Mouse (Mus musculus): Measurements from ENCODE around the gene Sbf1. TPM values are rescaled to one million over a fixed set of nuclear protein-coding genes. Genes with fewer than 3 reads are reported as not detected.

Gene Sbf1
- polyA plus RNA-seq, 1 experiment from 2014 or later, result 51.4 TPM

GRCm38 (mm10) chr15:89293778-89294177, 21.3 kb downstream of the Sbf1 start:
- H3K4me3 ChIP-seq (replicated peaks), result no peak overlapping the region
- no peak overlapping the region for H3K9ac ChIP-seq
- peaks cover 94% of the 10 kb centered on the region for H3K36me3 ChIP-seq
- no peaks in the 10 kb centered on the region for H3K9me3 ChIP-seq (replicated peaks)
- 91% methylated on average over 10 of the region's 10 CpGs for WGBS
- H3K27ac ChIP-seq, result no peak overlapping the region
- no peaks in the 10 kb centered on the region for H3K27me3 ChIP-seq
- H3K4me2 ChIP-seq, result no peak overlapping the region
- H3K4me1 ChIP-seq, result no peaks in the 10 kb centered on the region
- ATAC-seq (replicated peaks; ENCODE audit: low FRiP score), result no peak

- H3K4me1 ChIP-seq, result no peaks in the 10 kb centered on the region
- H3K4me3 ChIP-seq (replicated peaks), result no peak overlapping the region
- H3K36me3 ChIP-seq, result peaks cover 98% of the 10 kb centered on the region
- 66% methylated on average over 2 of the region's 2 CpGs for WGBS
- H3K4me2 ChIP-seq, result no peak overlapping the region
- H3K27me3 ChIP-seq, result no peaks in the 10 kb centered on the region
- ATAC-seq (replicated peaks; ENCODE audit: low FRiP score), result no peak
- H3K9ac ChIP-seq, result no peak overlapping the region
- H3K9me3 ChIP-seq (replicated peaks), result no peaks in the 10 kb centered on the region
- H3K27ac ChIP-seq, result no peak overlapping the region
These were observed 22.3 kb downstream of the Sbf1 start for GRCm38 (mm10) chr15:89292795-89293194.

GRCm38 (mm10) chr15:89291521-89291920, 23.6 kb downstream of the Sbf1 start:
- Histone ChIP-seq H3K36me3 (peaks cover 98% of the 10 kb centered on the region), H3K9ac (no peak overlapping the region), H3K4me1 (no peaks in the 10 kb centered on the region), H3K4me2 (no peak overlapping the region), H3K9me3 (replicated peaks) (no peaks in the 10 kb centered on the region), H3K27me3 (no peaks in the 10 kb centered on the region), H3K27ac (no peak overlapping the region), H3K4me3 (replicated peaks) (no peak overlapping the region)
- ATAC-seq (replicated peaks; ENCODE audit: low FRiP score), result no peak
- 77% methylated on average over 3 of the region's 3 CpGs for WGBS

GRCm38 (mm10) chr15:89289455-89289854, 25.7 kb downstream of the Sbf1 start:
- H3K4me1 ChIP-seq, result no peaks in the 10 kb centered on the region
- ATAC-seq (replicated peaks; ENCODE audit: low FRiP score), result no peak

GRCm38 (mm10) chr15:89288227-89288767, 26.8 kb downstream of the Sbf1 start:
- Histone ChIP-seq H3K4me1 (no peaks in the 10 kb centered on the region), H3K9ac (no peak overlapping the region), H3K27ac (no peak overlapping the region), H3K27me3 (no peaks in the 10 kb centered on the region), H3K36me3 (peaks cover 94% of the 10 kb centered on the region), H3K4me3 (replicated peaks) (no peak overlapping the region), H3K9me3 (replicated peaks) (no peaks in the 10 kb centered on the region), H3K4me2 (no peak overlapping the region)
- WGBS, result 82% methylated on average over 23 of the region's 23 CpGs
- ATAC-seq (replicated peaks; ENCODE audit: low FRiP score), result no peak

More at GRCm38 (mm10) chr15:89289455-89289854, 25.7 kb downstream of the Sbf1 start:
- Histone ChIP-seq H3K4me2 (no peak overlapping the region), H3K9me3 (replicated peaks) (no peaks in the 10 kb centered on the region), H3K27ac (no peak overlapping the region), H3K4me3 (replicated peaks) (no peak overlapping the region), H3K36me3 (peaks cover 97% of the 10 kb centered on the region), H3K9ac (no peak overlapping the region), H3K27me3 (no peaks in the 10 kb centered on the region)
- WGBS, result 92% methylated on average over 11 of the region's 11 CpGs

GRCm38 (mm10) chr15:89286582-89286981, 28.5 kb downstream of the Sbf1 start:
- 85% methylated on average over 5 of the region's 5 CpGs for WGBS

GRCm38 (mm10) chr15:89286114-89286513, 29.0 kb downstream of the Sbf1 start:
- ATAC-seq (replicated peaks; ENCODE audit: low FRiP score), result no peak

More at GRCm38 (mm10) chr15:89286582-89286981, 28.5 kb downstream of the Sbf1 start:
- H3K4me3 ChIP-seq (replicated peaks), result no peak overlapping the region
- H3K36me3 ChIP-seq, result peaks cover 94% of the 10 kb centered on the region
- H3K4me1 ChIP-seq, result no peaks in the 10 kb centered on the region
- H3K4me2 ChIP-seq, result no peak overlapping the region
- H3K9ac ChIP-seq, result no peak overlapping the region
- no peak for ATAC-seq (replicated peaks; ENCODE audit: low FRiP score)
- no peaks in the 10 kb centered on the region for H3K9me3 ChIP-seq (replicated peaks)
- H3K27me3 ChIP-seq, result no peaks in the 10 kb centered on the region
- H3K27ac ChIP-seq, result no peak overlapping the region

GRCm38 (mm10) chr15:89285478-89285877, 29.6 kb downstream of the Sbf1 start:
- peaks cover 94% of the 10 kb centered on the region for H3K36me3 ChIP-seq
- H3K4me1 ChIP-seq, result no peaks in the 10 kb centered on the region
- no peaks in the 10 kb centered on the region for H3K9me3 ChIP-seq (replicated peaks)
- WGBS, result 94% methylated on average over 5 of the region's 5 CpGs
- peak; percentile 15; the same call in 1 of the 2 replicates for ATAC-seq (replicated peaks; ENCODE audit: low FRiP score)
- no peak overlapping the region for H3K4me3 ChIP-seq (replicated peaks)
- no peak overlapping the region for H3K9ac ChIP-seq
- no peak overlapping the region for H3K27ac ChIP-seq
- H3K4me2 ChIP-seq, result no peak overlapping the region
- H3K27me3 ChIP-seq, result no peaks in the 10 kb centered on the region

More at GRCm38 (mm10) chr15:89286114-89286513, 29.0 kb downstream of the Sbf1 start:
- 66% methylated on average over 7 of the region's 7 CpGs for WGBS
- Histone ChIP-seq H3K9me3 (replicated peaks) (no peaks in the 10 kb centered on the region), H3K27ac (no peak overlapping the region), H3K9ac (no peak overlapping the region), H3K27me3 (no peaks in the 10 kb centered on the region), H3K4me3 (replicated peaks) (no peak overlapping the region), H3K4me2 (no peak overlapping the region), H3K4me1 (no peaks in the 10 kb centered on the region), H3K36me3 (peaks cover 94% of the 10 kb centered on the region)

GRCm38 (mm10) chr15:89285004-89285403, 30.1 kb downstream of the Sbf1 start:
- H3K36me3 ChIP-seq, result peaks cover 94% of the 10 kb centered on the region
- H3K9me3 ChIP-seq (replicated peaks), result no peaks in the 10 kb centered on the region
- no peaks in the 10 kb centered on the region for H3K27me3 ChIP-seq
- no peak overlapping the region for H3K27ac ChIP-seq
- no peak for ATAC-seq (replicated peaks; ENCODE audit: low FRiP score)
- H3K4me1 ChIP-seq, result no peaks in the 10 kb centered on the region
- no peak overlapping the region for H3K4me2 ChIP-seq
- H3K9ac ChIP-seq, result no peak overlapping the region
- H3K4me3 ChIP-seq (replicated peaks), result no peak overlapping the region

- no peak overlapping the region for H3K27ac ChIP-seq
- peaks cover 93% of the 10 kb centered on the region for H3K36me3 ChIP-seq
- no peaks in the 10 kb centered on the region for H3K4me1 ChIP-seq
- no peak overlapping the region for H3K4me3 ChIP-seq (replicated peaks)
- ATAC-seq (replicated peaks; ENCODE audit: low FRiP score), result no peak
- no peak overlapping the region for H3K9ac ChIP-seq
- 83% methylated on average over 2 of the region's 2 CpGs for WGBS
- H3K4me2 ChIP-seq, result no peak overlapping the region
- no peaks in the 10 kb centered on the region for H3K9me3 ChIP-seq (replicated peaks)
- no peaks in the 10 kb centered on the region for H3K27me3 ChIP-seq
These were observed 31.0 kb downstream of the Sbf1 start for GRCm38 (mm10) chr15:89284094-89284493.

- H3K4me2 ChIP-seq, result no peak overlapping the region
- no peaks in the 10 kb centered on the region for H3K9me3 ChIP-seq (replicated peaks)
- no peak for ATAC-seq (replicated peaks; ENCODE audit: low FRiP score)
- no peak overlapping the region for H3K27ac ChIP-seq
- H3K4me1 ChIP-seq, result no peaks in the 10 kb centered on the region
- H3K4me3 ChIP-seq (replicated peaks), result no peak overlapping the region
- WGBS, result 88% methylated on average over 6 of the region's 6 CpGs
- H3K27me3 ChIP-seq, result no peaks in the 10 kb centered on the region
- H3K36me3 ChIP-seq, result peaks cover 93% of the 10 kb centered on the region
- H3K9ac ChIP-seq, result no peak overlapping the region
These were observed 32.6 kb downstream of the Sbf1 start for GRCm38 (mm10) chr15:89282546-89282945.

GRCm38 (mm10) chr15:89277366-89277765, 37.7 kb downstream of the Sbf1 start:
- H3K9me3 ChIP-seq (replicated peaks), result no peaks in the 10 kb centered on the region

GRCm38 (mm10) chr15:89275497-89275896, 39.6 kb downstream of the Sbf1 start:
- H3K4me1 ChIP-seq, result no peaks in the 10 kb centered on the region
- no peak overlapping the region for H3K4me2 ChIP-seq
- H3K9me3 ChIP-seq (replicated peaks), result no peaks in the 10 kb centered on the region
- 69% methylated on average over 3 of the region's 3 CpGs for WGBS
- no peak overlapping the region for H3K4me3 ChIP-seq (replicated peaks)
- H3K27ac ChIP-seq, result no peak overlapping the region
- ATAC-seq (replicated peaks; ENCODE audit: low FRiP score), result no peak
- H3K36me3 ChIP-seq, result peaks cover 84% of the 10 kb centered on the region
- no peak overlapping the region for H3K9ac ChIP-seq
- no peaks in the 10 kb centered on the region for H3K27me3 ChIP-seq

More at GRCm38 (mm10) chr15:89277366-89277765, 37.7 kb downstream of the Sbf1 start:
- 93% methylated on average over 4 of the region's 4 CpGs for WGBS
- H3K27ac ChIP-seq, result no peak overlapping the region
- H3K36me3 ChIP-seq, result peaks cover 92% of the 10 kb centered on the region
- no peak overlapping the region for H3K9ac ChIP-seq
- no peak overlapping the region for H3K4me2 ChIP-seq
- H3K4me1 ChIP-seq, result no peaks in the 10 kb centered on the region
- H3K4me3 ChIP-seq (replicated peaks), result no peak overlapping the region
- H3K27me3 ChIP-seq, result no peaks in the 10 kb centered on the region
- ATAC-seq (replicated peaks; ENCODE audit: low FRiP score), result no peak
